Comparison of ENCODE assay signal across 2 mouse cellular contexts in the genomic region with DNA sequence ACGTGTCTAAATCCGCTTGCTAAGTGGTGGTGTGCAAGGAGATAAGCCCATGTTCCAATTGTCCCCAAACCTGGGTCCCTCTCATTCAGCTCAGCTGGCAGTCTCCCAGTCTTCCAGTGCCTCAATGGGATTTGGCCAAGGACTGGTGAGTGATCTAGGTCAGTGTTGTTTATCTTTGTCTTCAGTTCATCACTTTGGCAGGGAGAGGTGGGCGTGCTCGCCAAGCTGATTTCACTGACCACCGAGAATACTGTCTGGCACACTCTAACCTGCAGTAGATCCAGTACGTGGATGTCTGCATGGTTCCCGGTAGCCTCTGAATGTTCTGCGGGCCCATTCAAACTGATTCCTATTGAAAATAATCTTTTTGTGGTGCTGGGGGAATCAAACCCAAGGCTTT.
TF ChIP-seq lines count a peak whose summit lies in the region.

No protein-coding gene starts in this region.

TF ChIP-seq in CH12.LX, 34 proteins besides CTCF, POLR2A, EP300 and RAD21:
- TF ChIP-seq USF2 (conservative IDR thresholded peaks at IDR 0.05; ENCODE audit: low read depth, low read length) = no peak
- peak; percentile 56; the same call in 1 of the 2 replicates for TF ChIP-seq POLR2AphosphoS2 (IDR thresholded peaks at IDR 0.05; ENCODE audit: low read depth, low read length)

TF ChIP-seq in MEL, 35 proteins besides CTCF, POLR2A, EP300 and RAD21:
- TF ChIP-seq CHD2 (IDR thresholded peaks at IDR 0.05; ENCODE audit: low read length) (no peak), POLR2AphosphoS2 (IDR thresholded peaks at IDR 0.05; ENCODE audit: low read length) (peak; percentile 75; the same call in 1 of the 2 replicates)
